Mouse (Mus musculus) left cerebral cortex, adult 11 months (tissue): ENCODE results near the gene Rhox2c.
"Not testable (repeated sequence)": the region's sequence is repeated elsewhere in the genome, so short reads cannot be mapped to it uniquely, and the experiment has no call there.

ENCODE experiments used
- DNase-seq: peaks from one replicate; pipeline ENCODE4 v3.0.0; 2022; ENCODE audit warnings: low spot score

The Rhox2c gene

GRCm38 (mm10) chrX:37453380-37453779, at the start of gene Rhox2c:
TSS of gene Rhox2c (plus strand) at chrX:37453680.
- not testable (repeated sequence) for DNase-seq

GRCm38 (mm10) chrX:37411767-37412166, 41.7 kb upstream of the Rhox2c start, which contains the start of gene Rhox2b:
TSS of gene Rhox2b (plus strand) at chrX:37412067.
- not testable (repeated sequence) for DNase-seq

DNA sequence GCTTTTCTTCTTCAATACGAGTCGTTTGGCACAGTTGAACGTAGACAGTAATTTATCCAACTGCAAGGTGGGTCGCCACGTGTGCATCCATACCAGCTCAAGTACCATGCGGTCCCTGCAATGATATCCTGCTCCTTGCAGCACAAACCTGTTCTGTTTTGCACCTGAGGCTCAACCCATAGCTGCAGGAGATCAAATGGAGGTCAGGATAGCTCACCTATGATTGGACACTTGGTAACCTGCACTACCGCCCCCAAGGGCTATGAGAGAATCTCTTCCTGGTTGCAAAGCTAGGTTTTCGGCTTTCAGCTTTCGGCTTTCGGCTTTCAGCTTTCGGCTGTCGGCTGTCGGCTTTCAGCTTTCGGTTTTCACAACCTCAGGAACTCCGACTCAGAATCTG, 21.3 kb upstream of the Rhox2c start, which contains the start of gene Rhox4b:
Gene Rhox4b, plus strand, starts transcription at position 301 of the 400 bp plus-strand sequence.
- DNase-seq = not testable (repeated sequence)

DNA sequence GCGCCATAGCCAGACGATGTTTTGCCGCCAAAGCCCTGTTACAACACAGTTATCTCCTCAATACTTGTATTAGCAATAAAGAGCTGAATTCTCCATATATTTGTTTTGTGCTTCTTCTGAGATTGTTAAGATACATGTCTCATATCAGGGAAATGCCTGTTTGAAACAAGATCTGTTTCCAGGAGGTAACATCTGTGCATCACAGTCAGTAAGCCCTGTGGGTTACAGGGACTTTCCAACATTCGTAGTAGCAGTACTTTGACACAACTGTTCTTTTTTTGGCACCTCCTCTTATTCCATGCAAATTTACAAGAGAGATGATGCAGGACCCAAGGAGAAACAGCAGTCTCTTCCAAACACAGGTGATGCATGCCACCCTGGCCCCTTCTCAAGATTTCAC, 4.8 kb downstream of the Rhox2c start, which contains the start of gene Rhox3c:
Gene Rhox3c, plus strand, starts transcription at position 301 of the 400 bp plus-strand sequence.
- not testable (repeated sequence) for DNase-seq

- not testable (repeated sequence) for DNase-seq
Measured at GRCm38 (mm10) chrX:37480037-37480436, 26.6 kb downstream of the Rhox2c start, which contains the start of gene Rhox4c. TSS of gene Rhox4c (plus strand) at chrX:37480337.

DNA sequence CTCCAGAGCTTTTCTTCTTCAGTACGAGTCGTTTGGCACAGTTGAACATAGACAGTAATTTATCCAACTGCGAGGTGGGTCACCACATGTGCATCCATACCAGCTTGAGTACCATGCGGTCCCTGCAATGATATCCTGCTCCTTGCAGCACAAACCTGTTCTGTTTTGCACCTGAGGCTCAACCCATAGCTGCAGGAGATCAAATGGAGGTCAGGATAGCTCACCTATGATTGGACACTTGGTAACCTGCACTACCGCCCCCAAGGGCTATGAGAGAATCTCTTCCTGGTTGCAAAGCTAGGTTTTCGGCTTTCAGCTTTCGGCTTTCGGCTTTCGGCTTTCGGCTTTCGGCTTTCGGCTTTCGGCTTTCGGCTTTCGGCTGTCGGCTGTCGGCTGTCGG, 60.6 kb downstream of the Rhox2c start, which contains the start of gene Rhox4d:
Gene Rhox4d, plus strand, starts transcription at position 301 of the 400 bp plus-strand sequence.
- DNase-seq = not testable (repeated sequence)
